Mouse (Mus musculus) adrenal gland, postnatal 4 days (tissue): Measurements from ENCODE around the gene Tsks. TPM values are rescaled to one million over a fixed set of nuclear protein-coding genes. Genes with fewer than 3 reads are reported as not detected.
A peak's percentile ranks its signal among the peaks of the same experiment; 100 is the strongest.

Experiments
- DNase-seq, 2 experiments: peaks; one replicate each; pipeline ENCODE4 v3.0.0; 2021 to 2022; ENCODE audit warnings: low spot score in 2 of 2, mixed read lengths in 2 of 2
- total RNA-seq, 2 experiments: library from RNA; stranded (reverse); gene quantifications; 2 replicates each; pipeline ENCODE4 v1.2.3; 2021

The Tsks gene
- total RNA-seq, 2 experiments from 2014 or later, result 0.39 TPM; not detected in 1

DNA sequence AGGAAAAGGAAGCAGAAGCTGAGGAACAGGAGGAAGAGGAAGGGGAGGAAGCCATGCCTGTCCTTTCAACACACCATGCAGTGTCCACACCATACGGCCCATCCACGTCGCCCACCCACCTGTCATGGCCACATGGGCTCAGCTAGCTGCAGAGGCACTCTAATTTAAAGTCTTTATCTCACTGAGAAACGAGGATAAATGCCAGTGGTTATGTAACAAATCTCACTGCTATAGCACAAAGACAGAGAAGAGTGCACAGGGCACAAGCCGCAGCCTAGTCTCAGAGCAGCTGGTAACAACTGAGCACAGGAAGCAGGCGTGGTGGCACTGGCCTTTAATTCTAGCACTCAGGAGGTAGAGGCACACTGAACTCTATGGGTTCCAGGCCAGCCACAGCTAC lies 6.9 kb downstream of the Tsks start:
- no peak for DNase-seq

- peak in 1 of 2 experiments; percentile 44 for DNase-seq
These were observed 9.0 kb downstream of the Tsks start for GRCm38 (mm10) chr7:44951960-44952359.

DNA sequence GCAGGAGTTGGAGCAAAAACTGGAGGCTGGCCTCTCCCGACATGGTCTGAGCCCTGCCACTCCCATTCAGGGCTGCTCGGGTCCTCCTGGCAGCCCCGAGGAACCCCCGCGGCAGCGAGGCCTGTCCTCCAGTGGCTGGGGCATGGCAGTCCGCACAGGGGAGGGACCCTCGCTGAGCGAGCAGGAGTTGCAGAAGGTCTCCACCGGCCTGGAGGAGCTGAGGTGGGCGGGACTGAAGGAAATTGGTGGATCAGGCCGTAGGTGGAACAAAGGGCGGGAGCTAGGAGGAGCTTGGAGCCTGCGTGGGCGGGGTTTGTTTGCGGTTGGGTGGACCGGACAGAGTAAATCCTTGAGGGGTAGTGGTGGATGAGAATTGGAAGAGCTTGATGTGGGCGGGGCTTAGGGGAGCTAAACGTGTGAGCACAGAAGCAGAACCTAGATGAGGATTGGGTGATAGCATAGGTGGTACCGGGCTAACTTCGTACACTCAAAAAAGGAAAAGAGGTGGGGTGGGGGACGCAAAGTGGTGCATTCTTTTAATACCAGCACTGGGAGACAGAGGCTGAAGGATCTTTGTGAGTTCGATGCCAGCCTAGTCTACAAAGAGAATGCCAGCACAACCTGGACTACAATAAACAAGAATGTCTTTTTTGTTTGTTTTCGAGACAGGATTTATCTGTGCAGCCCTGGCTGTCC lies 9.8 kb downstream of the Tsks start:
- peak; percentile 65 to 81 for DNase-seq

DNA sequence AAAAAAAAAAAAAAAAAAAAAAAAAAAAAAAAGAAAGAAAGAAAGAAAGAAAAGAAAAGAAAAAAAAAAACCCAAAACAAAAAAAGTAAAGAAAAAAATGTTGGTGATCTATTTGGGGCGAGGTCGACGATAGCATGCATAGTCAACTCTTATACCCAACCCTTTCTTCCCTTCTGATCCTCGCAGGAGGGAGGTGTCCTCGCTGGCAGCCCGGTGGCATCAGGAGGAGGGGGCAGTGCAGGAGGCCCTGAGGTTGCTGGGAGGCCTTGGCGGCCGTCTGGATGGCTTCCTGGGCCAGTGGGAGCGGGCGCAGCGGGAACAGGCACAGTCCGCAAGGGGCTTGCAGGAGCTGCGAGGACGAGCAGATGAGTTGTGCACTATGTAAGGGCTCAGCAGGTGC lies 10.6 kb downstream of the Tsks start:
- DNase-seq, result no peak

DNA sequence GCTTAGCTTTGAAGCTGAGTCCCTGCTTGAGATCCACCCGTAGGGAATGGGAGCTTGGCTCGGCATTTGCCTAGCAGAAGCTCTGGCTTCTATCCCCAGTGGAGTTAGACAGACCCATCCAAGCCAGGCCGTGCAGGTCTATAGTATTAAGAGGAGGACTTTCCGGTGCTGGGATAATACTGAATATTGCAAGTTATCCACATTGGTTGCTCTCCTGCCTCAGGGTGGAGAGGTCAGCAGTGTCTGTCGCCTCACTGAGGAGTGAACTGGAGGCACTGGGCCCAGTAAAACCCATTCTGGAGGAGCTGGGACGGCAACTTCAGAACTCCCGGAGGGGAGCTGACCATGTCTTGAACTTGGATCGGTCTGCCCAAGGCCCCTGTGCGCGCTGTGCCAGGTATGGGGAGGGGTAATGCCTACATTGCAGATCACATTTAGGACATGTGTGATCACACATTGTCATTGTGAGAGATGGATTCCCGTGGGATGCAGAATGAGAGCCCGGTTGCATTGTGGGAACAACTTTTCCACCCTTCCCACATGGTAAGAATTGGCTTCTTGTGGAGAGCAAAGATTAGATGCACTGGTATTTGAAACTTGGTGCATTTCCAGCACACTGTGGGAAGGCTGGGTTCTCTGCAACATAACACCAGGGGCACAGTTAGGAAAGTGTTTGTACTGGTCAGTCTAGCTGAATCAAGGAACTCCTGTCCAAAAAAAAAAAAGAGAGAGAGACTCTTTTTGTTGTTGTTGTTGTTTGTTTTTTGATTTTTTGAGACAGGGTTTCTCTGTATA lies 11.3 kb downstream of the Tsks start:
- no peak for DNase-seq

- no peak for DNase-seq
These were observed 12.6 kb downstream of the Tsks start for GRCm38 (mm10) chr7:44955628-44956027.

- no peak for DNase-seq
These were observed 13.3 kb downstream of the Tsks start for GRCm38 (mm10) chr7:44956266-44956665.

GRCm38 (mm10) chr7:44957183-44957835 lies 14.3 kb downstream of the Tsks start:
- DNase-seq, result no peak

DNA sequence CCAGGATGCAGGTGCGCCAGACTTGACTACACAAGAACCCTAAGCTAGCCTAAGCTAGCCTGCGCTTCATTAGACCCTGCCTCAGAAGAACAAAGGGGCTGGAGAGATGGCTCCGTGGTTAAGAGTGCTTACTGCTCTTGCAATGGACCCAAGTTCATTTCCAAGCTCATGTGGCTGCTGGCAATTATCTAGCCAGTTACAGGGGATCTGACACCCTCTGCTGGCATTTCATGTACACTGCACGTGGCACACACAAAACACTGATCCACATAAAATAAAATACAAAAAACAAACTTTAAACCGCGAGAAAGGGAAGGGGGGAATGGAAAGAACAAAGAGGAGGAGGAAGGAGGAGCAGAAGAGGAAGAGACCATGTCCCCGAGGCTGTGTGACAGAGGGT lies 15.2 kb downstream of the Tsks start:
- no peak for DNase-seq

DNA sequence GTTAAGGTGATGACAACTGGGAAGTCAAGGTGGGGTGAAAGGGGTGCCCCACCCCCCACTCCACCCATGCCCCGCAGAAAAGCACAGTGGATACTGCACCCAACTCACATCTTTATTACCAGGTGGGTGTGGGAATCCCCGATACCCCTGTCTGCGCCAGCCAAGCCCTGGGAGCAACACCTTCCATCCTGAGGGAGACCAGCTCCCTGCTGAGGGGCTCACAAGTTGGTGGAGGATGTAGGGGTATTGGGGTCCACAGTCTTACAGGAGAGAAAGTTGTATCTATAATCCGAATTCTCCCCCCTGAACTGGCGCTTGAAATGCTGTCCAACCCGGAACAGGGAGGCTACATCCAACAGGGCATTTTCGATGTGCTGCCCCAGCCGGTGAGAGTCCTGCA lies 16.3 kb downstream of the Tsks start:
- no peak for DNase-seq

GRCm38 (mm10) chr7:44959874-44960511 lies 17.0 kb downstream of the Tsks start:
- DNase-seq, result no peak

- DNase-seq, result no peak
These were observed 17.5 kb downstream of the Tsks start for GRCm38 (mm10) chr7:44960512-44960910.

GRCm38 (mm10) chr7:44962337-44962736 lies 19.3 kb downstream of the Tsks start:
- no peak for DNase-seq

- no peak for DNase-seq
These were observed 19.8 kb downstream of the Tsks start for GRCm38 (mm10) chr7:44962831-44963230.

DNA sequence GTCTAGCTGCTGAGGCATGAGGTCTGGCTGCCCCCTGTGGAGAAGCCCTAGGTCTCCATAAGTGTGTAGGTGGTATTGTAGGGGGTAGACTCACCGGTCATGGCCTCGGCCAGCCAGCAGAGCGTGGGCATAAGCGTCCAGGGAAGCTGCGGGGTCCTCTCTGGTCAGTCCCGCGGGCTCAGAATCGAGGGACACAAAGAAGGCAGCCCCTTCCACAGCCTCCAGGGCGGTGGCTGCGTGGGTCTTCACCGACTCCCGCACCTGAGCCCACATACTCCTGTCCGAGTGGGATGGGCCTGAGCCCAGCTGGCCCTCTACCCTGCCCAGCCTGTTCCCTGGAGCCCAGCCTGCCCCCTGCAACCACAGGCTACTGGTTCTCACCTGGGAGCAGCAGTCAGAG lies 22.0 kb downstream of the Tsks start:
- DNase-seq, result no peak

DNA sequence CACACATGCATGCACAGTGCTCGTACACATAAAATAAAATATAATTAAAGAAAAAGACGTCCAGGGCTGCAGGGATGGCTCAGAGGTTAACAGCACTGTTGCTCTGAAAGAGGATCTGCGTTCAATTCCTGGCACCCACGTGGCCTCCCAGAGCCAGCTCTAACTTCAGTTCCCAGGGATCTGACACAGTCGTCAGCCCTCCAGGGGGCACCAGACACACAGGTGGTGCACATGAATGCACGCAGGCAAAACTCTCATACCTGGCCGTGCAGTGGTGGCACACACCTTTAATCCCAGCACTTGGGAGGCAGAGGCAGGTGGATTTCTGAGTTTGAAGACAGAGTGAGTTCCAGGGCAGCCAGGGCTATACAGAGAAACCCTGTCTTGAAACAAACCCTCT lies 23.0 kb downstream of the Tsks start:
- DNase-seq, result no peak

GRCm38 (mm10) chr7:44966638-44967037 lies 23.6 kb downstream of the Tsks start:
- no peak for DNase-seq

GRCm38 (mm10) chr7:44970231-44970691 lies 27.3 kb downstream of the Tsks start:
- DNase-seq, result peak; percentile 64 to 77

GRCm38 (mm10) chr7:44971142-44971541 lies 28.1 kb downstream of the Tsks start:
- no peak for DNase-seq

GRCm38 (mm10) chr7:44973415-44974130 lies 30.6 kb downstream of the Tsks start:
- DNase-seq, result no peak
